25 mouse cellular contexts compared by ENCODE assay signal in genomic region chr2:70412315-70412714, GRCm38 (mm10).
A peak's percentile ranks its signal among the peaks of the same experiment; 100 is the strongest.
DNase-seq lines count a peak whose midpoint lies in the region; ATAC-seq and TF ChIP-seq lines count a peak whose summit lies in the region.
"Had no signal": no experiment of that assay in that cellular context is flagged by ENCODE, and none has a peak within 500 bp of the region (broad histone marks: within the 10 kb centered on the region; RNA-seq: fewer than 3 reads in every experiment).

No protein-coding gene starts in this region.

- no peak for TF ChIP-seq CTCF in intestine, postnatal 0 days (IDR thresholded peaks at IDR 0.05; ENCODE audit: low read depth)
- no peak for TF ChIP-seq CTCF in stomach, postnatal 0 days (IDR thresholded peaks at IDR 0.05; ENCODE audit: low read depth)

- H3K9me3 ChIP-seq in heart, embryonic 10.5 days: no peaks in the 10 kb centered on the region
- H3K9me3 ChIP-seq in intestine, postnatal 0 days (ENCODE audit: control insufficient read depth): no peaks in the 10 kb centered on the region
- no peaks in the 10 kb centered on the region for H3K9me3 ChIP-seq in stomach, postnatal 0 days (ENCODE audit: control insufficient read depth, low read length)
- H3K9me3 ChIP-seq: embryonic facial prominence, embryonic 12.5 days; embryonic facial prominence, embryonic 15.5 days; G1E; hindbrain, embryonic 10.5 days; hindbrain, embryonic 13.5 days had no signal

- DNase-seq in heart, embryonic 10.5 days (ENCODE audit: low spot score): peak; percentile 55
- no peak for DNase-seq in heart, postnatal 36 days
- DNase-seq in stomach, postnatal 0 days (ENCODE audit: low spot score): peak; percentile 17
- no peak for DNase-seq in thymus, postnatal 36 days
- DNase-seq in layer of hippocampus, adult 9-11 months: no peak
- DNase-seq: adrenal gland, postnatal 10 days; adrenal gland, postnatal 36 days; B cell, adult 2 months; cerebellum, adult 18-20 months; cerebellum, adult 9-10 months; cerebellum, postnatal 14 days; forebrain, postnatal 0 days; gastrocnemius, adult 2 months; gastrocnemius, postnatal 14 days; heart, adult 18-20 months had no signal

- intact Hi-C loops in heart, postnatal 36 days (cut with DNase I): no loop called here

- no peaks in the 10 kb centered on the region for H3K36me3 ChIP-seq in heart, embryonic 10.5 days
- H3K36me3 ChIP-seq in intestine, postnatal 0 days (ENCODE audit: control insufficient read depth, insufficient read depth): no peaks in the 10 kb centered on the region
- H3K36me3 ChIP-seq in stomach, postnatal 0 days (ENCODE audit: control insufficient read depth, insufficient read depth, low read length): no peaks in the 10 kb centered on the region
- H3K36me3 ChIP-seq: embryonic facial prominence, embryonic 12.5 days; embryonic facial prominence, embryonic 15.5 days; G1E; hindbrain, embryonic 10.5 days; hindbrain, embryonic 13.5 days had no signal

- ATAC-seq in intestine, postnatal 0 days: peak; percentile 43
- ATAC-seq in stomach, postnatal 0 days (ENCODE audit: low FRiP score, low TSS enrichment): no peak
- ATAC-seq: forebrain, embryonic 14.5 days; forebrain, postnatal 0 days; hindbrain, embryonic 16.5 days; Patski had no signal

- no peak overlapping the region for H3K4me2 ChIP-seq in intestine, postnatal 0 days (replicated peaks; ENCODE audit: low read depth)
- H3K4me2 ChIP-seq in stomach, postnatal 0 days (replicated peaks; ENCODE audit: low read depth): no peak overlapping the region
- H3K4me2 ChIP-seq: embryonic facial prominence, embryonic 12.5 days; embryonic facial prominence, embryonic 15.5 days; hindbrain, embryonic 13.5 days had no signal

- no peak overlapping the region for H3K9ac ChIP-seq in intestine, postnatal 0 days (ENCODE audit: low read depth, low read length)
- H3K9ac ChIP-seq in stomach, postnatal 0 days (ENCODE audit: low read length): no peak overlapping the region
- H3K9ac ChIP-seq: embryonic facial prominence, embryonic 12.5 days; embryonic facial prominence, embryonic 15.5 days; forebrain, postnatal 0 days; hindbrain, embryonic 13.5 days had no signal

- TF ChIP-seq EP300 in stomach, postnatal 0 days (optimal IDR thresholded peaks at IDR 0.05): no peak

- H3K27me3 ChIP-seq in heart, embryonic 10.5 days (ENCODE audit: insufficient read depth, poor library complexity, severe bottlenecking): no peaks in the 10 kb centered on the region
- no peaks in the 10 kb centered on the region for H3K27me3 ChIP-seq in intestine, postnatal 0 days (replicated peaks; ENCODE audit: control insufficient read depth, insufficient read depth, low read length)
- no peaks in the 10 kb centered on the region for H3K27me3 ChIP-seq in stomach, postnatal 0 days (ENCODE audit: control insufficient read depth, insufficient read depth, low read length)
- H3K27me3 ChIP-seq: CH12.LX; embryonic facial prominence, embryonic 15.5 days; hindbrain, embryonic 13.5 days; Patski had no signal

- peaks cover 19% of the 10 kb centered on the region for H3K4me1 ChIP-seq in heart, embryonic 10.5 days
- H3K4me1 ChIP-seq in intestine, postnatal 0 days (replicated peaks; ENCODE audit: control insufficient read depth, insufficient read depth, low read length): no peaks in the 10 kb centered on the region
- H3K4me1 ChIP-seq in stomach, postnatal 0 days (replicated peaks; ENCODE audit: control insufficient read depth, insufficient read depth): no peaks in the 10 kb centered on the region

- no peak overlapping the region for H3K4me3 ChIP-seq in heart, embryonic 10.5 days
- no peak overlapping the region for H3K4me3 ChIP-seq in intestine, postnatal 0 days (ENCODE audit: low read depth, low read length)
- H3K4me3 ChIP-seq in stomach, postnatal 0 days (ENCODE audit: low read depth, low read length): no peak overlapping the region
- H3K4me3 ChIP-seq: embryonic facial prominence, embryonic 12.5 days; embryonic facial prominence, embryonic 15.5 days; gastrocnemius, adult 2 months; hindbrain, embryonic 10.5 days; hindbrain, embryonic 13.5 days had no signal

- H3K27ac ChIP-seq in heart, embryonic 10.5 days: no peak overlapping the region
- no peak overlapping the region for H3K27ac ChIP-seq in intestine, postnatal 0 days (ENCODE audit: low read depth, low read length)
- no peak overlapping the region for H3K27ac ChIP-seq in stomach, postnatal 0 days (replicated peaks)
- H3K27ac ChIP-seq: embryonic facial prominence, embryonic 12.5 days; embryonic facial prominence, embryonic 15.5 days; gastrocnemius, adult 2 months; hindbrain, embryonic 10.5 days; hindbrain, embryonic 13.5 days had no signal

- WGBS in heart, embryonic 10.5 days: 87% methylated on average over 13 of the region's 13 CpGs
- 38% methylated on average over 13 of the region's 13 CpGs for WGBS in intestine, postnatal 0 days
- 32% methylated on average over 13 of the region's 13 CpGs for WGBS in stomach, postnatal 0 days

Comparison
In these comparisons a context has a peak if more than half of its experiments do, and no peak if none do; other contexts are left out.
1. DNase-seq: peak in heart, embryonic 10.5 days (single experiment) and stomach, postnatal 0 days (single experiment); none in heart, postnatal 36 days (0 of 2), thymus, postnatal 36 days (0 of 2) and layer of hippocampus, adult 9-11 months (single experiment).